Mouse (Mus musculus) stomach, adult 2 months (tissue): ENCODE data around the gene Fcho2. TPM values are rescaled to one million over a fixed set of nuclear protein-coding genes. Genes with fewer than 3 reads are reported as not detected.

ENCODE experiments used
- polyA plus RNA-seq: library from polyadenylated mRNA; depleted of rRNA; stranded (reverse); fragments of >200 nt; gene quantifications from 2 replicates; pipeline ENCODE4 v1.2.3, GENCODE M21; 2012; rRNA removed

The Fcho2 gene
- polyA plus RNA-seq: 1.6 and 2.0 TPM in 2 replicates

DNA sequence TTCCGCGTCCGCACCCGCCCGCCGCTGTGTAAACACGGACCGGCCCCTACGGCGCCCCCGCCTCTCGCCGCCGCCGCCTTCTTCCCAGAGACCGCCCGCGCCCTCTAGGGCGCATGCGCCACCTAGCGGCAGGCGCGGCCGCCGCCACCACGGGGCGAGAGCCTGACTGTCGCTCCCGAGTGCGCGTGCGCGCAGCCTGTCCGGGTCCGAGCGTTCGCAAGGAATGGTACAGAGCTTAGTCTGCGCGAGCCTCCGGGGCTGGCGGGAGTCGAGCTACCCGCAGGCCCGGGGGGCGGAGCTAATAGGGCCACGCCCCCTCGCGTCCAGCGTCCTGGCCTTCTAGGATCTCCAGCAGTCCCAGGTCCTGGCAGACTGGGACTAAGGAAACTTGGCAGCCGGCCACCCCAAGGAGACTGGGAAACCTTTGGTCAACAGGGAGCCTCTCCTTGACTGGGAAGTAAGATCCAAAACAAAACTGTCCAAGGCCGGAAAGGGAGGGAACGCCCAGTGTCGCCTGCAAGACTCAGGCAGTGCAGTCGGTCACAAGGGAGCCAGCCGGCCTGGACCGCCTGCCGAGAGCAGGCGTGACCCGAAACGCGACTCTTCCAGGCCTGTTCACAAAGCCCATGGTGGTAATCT, at the start of gene Fcho2:
TSS of gene Fcho2 (minus strand) at position 303 of the 639 bp plus-strand sequence.

DNA sequence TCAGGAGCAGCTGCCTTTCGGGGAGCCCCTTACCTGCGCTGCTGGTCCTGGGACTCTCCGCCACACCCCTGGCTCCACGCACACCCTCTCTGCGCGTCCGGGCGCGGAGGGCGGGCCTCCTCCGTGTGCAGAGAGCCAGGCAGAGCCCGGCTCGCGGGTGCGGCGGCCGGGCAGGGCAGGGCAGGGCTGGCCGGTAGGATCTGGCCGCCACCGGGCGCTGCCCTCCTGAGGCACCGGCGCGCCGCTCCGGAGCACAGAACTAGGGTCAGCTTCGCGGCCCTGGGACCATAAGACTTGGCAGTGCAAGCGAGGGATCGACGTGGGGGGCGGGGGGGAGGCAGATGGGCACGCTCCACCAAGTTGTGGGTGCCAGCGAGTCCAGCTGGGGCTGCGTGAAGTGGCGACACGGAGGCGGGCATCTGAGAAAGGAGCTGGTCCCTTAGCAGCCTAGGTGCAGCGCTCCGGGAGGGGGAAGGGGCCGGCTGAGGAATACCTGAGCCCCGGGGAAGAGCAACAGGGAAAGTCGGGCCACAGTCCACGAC, 120.4 kb downstream of the Fcho2 start, which contains the start of gene Tmem171:
TSS of gene Tmem171 (minus strand) at position 62 of the 542 bp plus-strand sequence.

Other genes starting within 250 kb of the Fcho2 start
- gene Tmem174, start 178.0 kb downstream of the Fcho2 start, polyA plus RNA-seq: not detected in 2 replicates
- gene Tmem171, start 120.6 kb downstream of the Fcho2 start, polyA plus RNA-seq: 20.3 and 23.5 TPM in 2 replicates
- 2.0 and 3.3 TPM in 2 replicates for gene Tnpo1, start 110.9 kb upstream of the Fcho2 start, polyA plus RNA-seq
- not detected in 2 replicates for gene 1700024P04Rik, start 169.1 kb upstream of the Fcho2 start, polyA plus RNA-seq